Mouse (Mus musculus) hematopoietic stem cell, adult 5-6 weeks (primary cell): ENCODE measurements at regions not wholly inside any gene's neighbourhood (a gene's known extent, or its start where the extent isn't known, plus 50 kb on each side); places are given as distances from the start of the nearest gene placed in this dataset.

Experiments used
- ATAC-seq, 2 experiments: fragments of 125-278 bp in 1 of 2; replicated peaks in 1 of 2; 2 replicates each; pipeline ENCODE4 v1.8.0; 2016 to 2017; ENCODE audit warnings: inconsistent platforms in 2 of 2, mild to moderate bottlenecking in 2 of 2, moderate number of reproducible peaks in 2 of 2, low read depth in 1 of 2, moderate TSS enrichment in 1 of 2; ENCODE audit not compliant: low FRiP score in 2 of 2, poor library complexity in 2 of 2, severe bottlenecking in 2 of 2, insufficient read depth in 1 of 2, low TSS enrichment in 1 of 2

DNA sequence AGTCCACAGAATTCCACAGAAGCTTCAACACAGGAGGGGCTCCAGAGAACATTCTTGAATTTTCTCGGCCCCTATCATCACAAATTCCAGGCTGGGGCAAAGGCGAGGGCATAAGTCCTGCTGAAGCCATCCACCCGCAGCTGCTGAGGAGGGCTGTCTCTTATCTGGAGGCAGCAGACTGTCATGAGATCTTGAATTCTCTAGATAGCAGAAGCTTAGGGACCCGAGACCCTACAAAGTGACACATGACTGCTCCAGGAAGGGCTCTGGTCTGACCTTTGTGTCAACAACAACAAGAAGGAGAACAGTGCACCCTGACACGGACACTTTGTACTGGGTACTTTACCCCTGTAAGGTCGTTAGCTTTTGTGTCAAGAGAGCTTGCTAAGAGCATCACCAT is 57.2 kb downstream of the Lao1 start:
- ATAC-seq: no peak

DNA sequence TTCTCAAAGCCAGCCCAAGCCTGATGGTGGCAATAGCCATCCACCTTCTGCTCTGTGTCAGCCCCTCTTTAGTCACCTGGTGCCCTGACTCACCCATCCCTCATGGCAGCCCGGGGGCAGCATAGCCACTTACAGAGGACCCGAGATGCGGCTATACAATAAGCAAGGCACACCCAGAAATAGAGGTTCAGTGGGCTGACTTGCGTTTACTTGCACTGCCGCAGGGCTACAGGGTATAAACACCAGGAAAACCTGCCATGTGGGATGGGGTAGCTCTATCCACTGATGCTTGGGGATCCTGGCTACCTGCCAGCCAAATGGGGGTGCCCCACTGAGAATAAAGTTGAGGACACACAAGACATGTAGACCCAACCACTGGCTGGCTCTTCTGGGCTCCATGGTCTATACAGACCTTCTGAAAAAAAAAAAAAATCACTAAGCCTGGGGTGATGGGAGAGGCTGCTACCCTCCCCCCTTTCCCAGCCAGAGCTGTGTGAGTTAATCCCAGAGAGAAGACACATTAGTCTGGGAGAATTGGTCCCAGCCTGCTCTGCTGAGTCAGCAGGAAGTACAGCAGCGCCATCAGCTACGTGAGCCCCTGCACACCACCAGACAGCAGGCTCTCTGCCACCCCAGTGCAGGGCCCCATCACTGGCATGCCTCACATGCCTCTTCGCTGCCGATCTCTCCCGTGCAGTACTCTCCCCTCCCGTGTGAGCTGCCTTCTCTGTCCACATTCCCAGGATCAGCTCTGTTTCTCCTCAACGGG is 57.8 kb downstream of the Lao1 start:
- peak; percentile 34 to 39; a peak in 2 of 4 replicates for ATAC-seq

GRCm38 (mm10) chr4:119022338-119022737 is 61.0 kb downstream of the Lao1 start:
- ATAC-seq: no peak

GRCm38 (mm10) chr4:119026237-119026861 is 65.0 kb downstream of the Lao1 start:
- no peak for ATAC-seq

DNA sequence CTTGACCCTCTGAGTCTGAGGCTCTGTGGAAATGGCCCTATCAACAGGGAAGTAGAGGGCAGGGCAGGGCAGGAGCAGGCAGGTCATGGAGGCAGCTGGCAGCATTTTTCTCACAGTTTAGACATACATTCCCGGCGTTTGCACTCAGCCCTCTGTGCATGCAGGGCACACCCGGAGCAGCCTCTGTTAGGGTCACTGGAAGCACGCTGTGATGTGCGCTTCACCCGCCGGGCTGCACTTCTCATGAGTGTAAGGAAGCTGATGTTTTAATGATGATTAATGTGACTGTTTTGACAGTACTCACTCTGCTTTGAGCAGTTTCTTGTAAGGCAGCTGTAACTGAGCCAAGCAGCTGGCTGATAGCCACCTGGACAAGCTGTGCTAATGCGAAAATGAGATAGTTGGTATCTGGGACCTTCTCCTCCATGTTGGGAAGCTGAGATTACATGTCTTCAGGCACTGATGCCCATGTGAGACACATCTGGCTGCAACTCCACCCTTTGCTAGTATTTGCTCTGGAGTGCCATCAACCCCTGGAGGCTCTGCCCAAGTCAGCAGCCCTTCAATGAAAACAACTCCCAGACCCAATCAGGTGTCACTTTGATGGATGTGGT is 66.9 kb downstream of the Lao1 start:
- ATAC-seq: no peak

DNA sequence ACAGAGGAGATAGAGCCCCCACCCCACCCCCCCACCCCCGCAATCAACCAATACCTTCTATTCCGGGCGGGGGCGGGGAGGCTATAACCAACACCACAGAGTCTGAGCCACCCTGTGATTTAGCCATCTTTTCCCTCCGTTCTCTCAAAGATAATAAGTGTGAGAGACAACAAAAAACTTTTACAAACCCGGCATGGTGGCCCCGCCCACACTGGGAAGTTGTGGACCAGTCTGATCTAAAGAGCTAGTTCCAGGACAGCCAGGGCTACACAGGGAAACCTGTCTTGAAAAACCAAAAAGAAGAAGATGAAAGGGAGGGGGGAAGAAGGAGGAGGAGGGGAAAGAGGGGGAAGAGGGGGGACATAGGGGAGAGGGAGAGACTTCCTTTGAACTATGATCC is 67.7 kb downstream of the Lao1 start:
- no peak for ATAC-seq

- no peak for ATAC-seq
Observed at GRCm38 (mm10) chr4:119029735-119030134, 68.4 kb downstream of the Lao1 start.

GRCm38 (mm10) chr4:119030865-119031264 is 69.5 kb downstream of the Lao1 start:
- no peak for ATAC-seq

DNA sequence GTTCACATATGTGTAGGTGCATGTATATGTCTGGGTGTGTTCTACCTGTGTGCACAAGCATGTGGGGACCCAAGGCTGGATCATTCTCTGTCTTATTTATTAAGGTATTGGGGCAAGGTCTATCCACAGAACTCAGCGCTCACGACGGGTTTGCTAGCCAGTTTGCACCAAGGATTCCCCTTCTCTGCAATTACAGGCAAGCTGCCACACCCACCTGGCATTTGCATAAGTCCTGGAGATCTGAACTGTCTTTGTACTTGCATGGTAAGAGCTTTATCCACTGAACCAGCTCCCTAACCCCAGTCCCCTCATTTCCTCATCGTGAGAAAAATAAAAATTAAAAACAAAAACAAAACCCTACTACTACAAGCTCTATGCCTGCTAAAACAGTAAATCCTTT is 71.6 kb downstream of the Lao1 start:
- no peak for ATAC-seq

DNA sequence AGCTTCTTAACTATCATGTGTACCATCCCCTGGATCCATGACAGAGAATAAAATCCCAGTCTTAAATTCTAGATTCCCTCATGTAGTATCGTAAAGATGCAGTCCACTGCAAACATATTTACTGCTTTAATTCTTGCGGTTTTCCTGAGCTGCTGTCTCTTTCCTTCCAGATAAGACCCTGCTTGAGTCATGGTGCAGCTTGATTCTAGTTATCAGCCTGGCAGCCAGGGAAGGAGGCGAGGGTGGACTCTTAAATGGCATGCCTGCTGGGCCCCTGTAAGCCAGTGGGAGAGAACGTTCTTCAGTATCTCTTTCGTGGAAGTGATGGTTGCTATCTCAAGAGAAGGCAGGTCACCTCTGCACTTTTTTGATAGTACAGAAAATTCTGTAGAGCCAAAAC is 71.9 kb upstream of the Slc2a1 start:
- ATAC-seq: peak in 1 of 2 experiments; percentile 36; a peak in 1 of 4 replicates

DNA sequence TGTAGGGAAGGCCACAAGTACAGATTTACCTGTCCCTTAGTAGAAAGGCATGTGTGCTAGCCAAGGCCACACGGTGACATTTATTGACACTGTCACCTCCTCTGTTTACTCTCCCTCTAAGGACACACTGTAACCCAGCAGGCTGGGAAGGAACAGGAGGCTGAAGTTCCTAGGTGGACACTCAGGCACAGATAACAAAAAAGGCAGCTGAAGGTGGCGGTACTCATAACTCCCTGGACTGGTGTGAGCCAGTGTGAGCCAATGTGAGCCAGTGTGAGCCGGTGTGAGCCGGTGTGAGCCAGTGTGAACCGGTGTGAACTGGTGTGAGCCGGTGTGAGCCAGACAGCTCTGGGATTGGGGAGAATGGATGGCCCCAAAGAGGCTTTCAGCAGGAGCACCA is 68.5 kb upstream of the Slc2a1 start:
- ATAC-seq: no peak

DNA sequence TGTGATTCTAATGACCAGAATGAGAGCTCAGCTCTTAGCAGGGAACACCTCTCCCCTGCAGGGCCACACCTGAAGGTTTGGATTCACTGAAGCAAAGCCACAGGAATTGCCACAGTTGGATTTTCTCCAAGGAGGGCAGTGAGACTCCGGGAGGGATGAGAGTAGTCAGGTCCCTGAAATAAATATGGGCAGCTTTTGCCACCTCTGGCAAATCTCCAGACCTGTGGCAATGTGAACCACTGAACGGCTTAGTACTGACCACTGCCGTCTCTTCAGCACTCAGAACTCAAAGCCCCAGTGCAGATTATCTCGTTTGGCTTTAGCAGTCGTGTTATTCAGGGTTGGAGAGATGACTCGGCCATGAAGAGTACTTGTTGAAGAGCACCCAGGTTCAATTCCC is 66.9 kb upstream of the Slc2a1 start:
- no peak for ATAC-seq

DNA sequence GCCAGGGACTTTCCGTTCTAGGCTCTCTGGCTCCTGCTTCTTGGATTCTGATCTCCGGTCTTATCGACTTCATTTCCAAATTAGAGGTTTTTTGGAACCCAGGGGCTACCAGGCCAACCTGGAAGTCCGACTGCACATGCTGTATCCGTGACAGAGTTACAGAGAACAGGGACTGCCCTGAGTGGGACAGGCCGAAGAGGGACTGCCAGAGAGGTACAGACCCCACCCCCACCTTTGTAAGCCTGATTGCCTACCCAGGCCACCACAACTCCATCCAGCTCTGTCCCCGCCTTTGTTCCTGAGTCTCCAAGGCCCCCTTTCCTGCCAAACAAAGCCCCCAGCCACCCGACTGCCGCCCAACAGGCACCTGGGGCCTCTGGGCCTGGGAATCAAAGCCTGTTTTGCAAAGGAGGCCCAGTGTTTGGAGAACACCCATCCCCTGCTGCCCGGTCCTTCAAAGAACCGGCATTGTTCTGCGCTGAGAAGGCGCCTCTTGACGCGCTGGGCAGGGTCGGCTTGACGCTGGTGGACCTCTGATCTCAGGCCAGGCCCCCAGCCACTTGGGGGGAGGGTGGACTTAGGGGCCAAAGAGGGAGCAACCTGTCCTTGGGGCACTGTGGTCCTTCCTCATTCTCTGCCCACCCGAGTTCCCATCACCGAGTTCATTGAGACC is 64.4 kb upstream of the Slc2a1 start:
- no peak for ATAC-seq

DNA sequence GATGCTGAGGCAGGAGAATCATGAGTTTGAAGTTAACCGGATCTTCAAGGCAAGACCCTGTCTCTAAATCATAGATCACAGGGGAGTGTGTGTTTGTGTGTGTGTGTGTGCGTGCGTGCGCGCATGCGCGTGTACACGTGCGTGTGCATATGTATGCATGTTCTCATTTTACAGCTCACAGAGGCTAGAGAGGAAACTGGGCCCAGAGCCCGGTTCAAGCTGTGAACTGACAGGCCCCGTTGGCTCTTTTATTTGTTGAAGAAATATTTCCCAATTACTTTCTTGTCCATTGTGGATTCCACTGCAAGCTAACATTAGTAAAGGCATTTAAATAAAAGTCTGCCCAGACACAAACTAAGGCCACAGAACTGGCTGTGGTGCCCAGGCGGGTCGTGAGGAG is 63.7 kb upstream of the Slc2a1 start:
- ATAC-seq: no peak

GRCm38 (mm10) chr4:119050867-119051353 is 57.6 kb upstream of the Slc2a1 start:
- no peak for ATAC-seq

GRCm38 (mm10) chr4:119052537-119052936 is 56.0 kb upstream of the Slc2a1 start:
- no peak for ATAC-seq

- ATAC-seq: no peak
Observed at GRCm38 (mm10) chr4:119053241-119053640, 55.3 kb upstream of the Slc2a1 start.

- peak; percentile 44 to 60; a peak in 2 of 4 replicates for ATAC-seq
Observed at GRCm38 (mm10) chr4:119053680-119054079, 54.8 kb upstream of the Slc2a1 start.
